Mouse (Mus musculus) adrenal gland, postnatal 10 days (tissue): Measurements from ENCODE around the gene Paqr6. TPM values are rescaled to one million over a fixed set of nuclear protein-coding genes. Genes with fewer than 3 reads are reported as not detected.
"Not testable (repeated sequence)": the region's sequence is repeated elsewhere in the genome, so short reads cannot be mapped to it uniquely, and the experiment has no call there.

ENCODE experiments used
- DNase-seq: peaks from one replicate; pipeline ENCODE4 v3.0.0; 2021; ENCODE audit warnings: mixed read lengths
- total RNA-seq, 2 experiments: library from RNA; stranded (reverse); gene quantifications; 2 replicates each; pipeline ENCODE4 v1.2.3; 2021

Gene Paqr6
- total RNA-seq, 2 experiments from 2014 or later: 2.7 to 4.2 TPM

GRCm38 (mm10) chr3:88365705-88366361 lies 1.4 kb downstream of the Paqr6 start:
- DNase-seq: no peak

GRCm38 (mm10) chr3:88366830-88367428 lies 2.5 kb downstream of the Paqr6 start:
- DNase-seq: peak; percentile 71

GRCm38 (mm10) chr3:88367517-88367916 lies 3.1 kb downstream of the Paqr6 start:
- DNase-seq: not testable (repeated sequence)

GRCm38 (mm10) chr3:88368511-88368910 lies 4.1 kb downstream of the Paqr6 start:
- not testable (repeated sequence) for DNase-seq

- not testable (repeated sequence) for DNase-seq
Observed at GRCm38 (mm10) chr3:88372643-88373042, 8.3 kb downstream of the Paqr6 start, which contains the start of gene Bglap3. TSS of gene Bglap3 (minus strand) at chr3:88372743.

- DNase-seq: peak; percentile 4
Observed at GRCm38 (mm10) chr3:88375750-88376626, 11.6 kb downstream of the Paqr6 start.

- DNase-seq: not testable (repeated sequence)
Observed at GRCm38 (mm10) chr3:88376644-88377043, 12.3 kb downstream of the Paqr6 start.

- not testable (repeated sequence) for DNase-seq
Observed at GRCm38 (mm10) chr3:88378599-88378998, 14.2 kb downstream of the Paqr6 start, which contains the start of gene Bglap2. TSS of gene Bglap2 (minus strand) at chr3:88378699.

GRCm38 (mm10) chr3:88381389-88382315 lies 17.3 kb downstream of the Paqr6 start:
- DNase-seq: peak; percentile 51

- not testable (repeated sequence) for DNase-seq
Observed at GRCm38 (mm10) chr3:88382383-88382782, 18.0 kb downstream of the Paqr6 start.

GRCm38 (mm10) chr3:88384364-88384763 lies 20.0 kb downstream of the Paqr6 start, which contains the start of gene Bglap:
TSS of gene Bglap (minus strand) at chr3:88384464.
- DNase-seq: no peak

- no peak for DNase-seq
Observed at GRCm38 (mm10) chr3:88393776-88394375, 29.5 kb downstream of the Paqr6 start.

GRCm38 (mm10) chr3:88395288-88395687 lies 30.9 kb downstream of the Paqr6 start:
- no peak for DNase-seq

- no peak for DNase-seq
Observed at GRCm38 (mm10) chr3:88395742-88396141, 31.4 kb downstream of the Paqr6 start.

- no peak for DNase-seq
Observed at GRCm38 (mm10) chr3:88398666-88399065, 34.3 kb downstream of the Paqr6 start.

GRCm38 (mm10) chr3:88403522-88404230 lies 39.3 kb downstream of the Paqr6 start:
- DNase-seq: no peak

- DNase-seq: peak; percentile 73
Observed at GRCm38 (mm10) chr3:88407090-88407489, 42.7 kb downstream of the Paqr6 start.

GRCm38 (mm10) chr3:88407529-88407928 lies 43.1 kb downstream of the Paqr6 start:
- DNase-seq: no peak

GRCm38 (mm10) chr3:88408953-88409352 lies 44.6 kb downstream of the Paqr6 start:
- peak; percentile 50 for DNase-seq
